Mouse (Mus musculus) liver, adult 2 months (tissue): ENCODE data around the gene Gm38392.
"Not testable (repeated sequence)": the region's sequence is repeated elsewhere in the genome, so short reads cannot be mapped to it uniquely, and the experiment has no call there.

ENCODE experiments used
- CTCF ChIP-seq: fragments of 200-500 bp; IDR thresholded peaks from 2 replicates; pipeline ENCODE4 v1.5.1; 2011; ENCODE audit warnings: low read depth, low read length, control low read depth
- POLR2A ChIP-seq: fragments of 200-500 bp; IDR thresholded peaks from 2 replicates; pipeline ENCODE4 v1.6.1; 2011; ENCODE audit warnings: low read length, control low read depth; ENCODE audit not compliant: insufficient read depth; ENCODE audit errors: extremely low read depth

GRCm38 (mm10) chr3:88271298-88271697, 15.7 kb downstream of the Gm38392 start:
- not testable (repeated sequence) for TF ChIP-seq POLR2A, CTCF
